Mouse (Mus musculus) lung, postnatal 10 days (tissue): ENCODE results near the gene Psmd6.

Source experiments
- DNase-seq: peaks from one replicate; pipeline ENCODE4 v3.0.0; 2021

The Psmd6 gene

DNA sequence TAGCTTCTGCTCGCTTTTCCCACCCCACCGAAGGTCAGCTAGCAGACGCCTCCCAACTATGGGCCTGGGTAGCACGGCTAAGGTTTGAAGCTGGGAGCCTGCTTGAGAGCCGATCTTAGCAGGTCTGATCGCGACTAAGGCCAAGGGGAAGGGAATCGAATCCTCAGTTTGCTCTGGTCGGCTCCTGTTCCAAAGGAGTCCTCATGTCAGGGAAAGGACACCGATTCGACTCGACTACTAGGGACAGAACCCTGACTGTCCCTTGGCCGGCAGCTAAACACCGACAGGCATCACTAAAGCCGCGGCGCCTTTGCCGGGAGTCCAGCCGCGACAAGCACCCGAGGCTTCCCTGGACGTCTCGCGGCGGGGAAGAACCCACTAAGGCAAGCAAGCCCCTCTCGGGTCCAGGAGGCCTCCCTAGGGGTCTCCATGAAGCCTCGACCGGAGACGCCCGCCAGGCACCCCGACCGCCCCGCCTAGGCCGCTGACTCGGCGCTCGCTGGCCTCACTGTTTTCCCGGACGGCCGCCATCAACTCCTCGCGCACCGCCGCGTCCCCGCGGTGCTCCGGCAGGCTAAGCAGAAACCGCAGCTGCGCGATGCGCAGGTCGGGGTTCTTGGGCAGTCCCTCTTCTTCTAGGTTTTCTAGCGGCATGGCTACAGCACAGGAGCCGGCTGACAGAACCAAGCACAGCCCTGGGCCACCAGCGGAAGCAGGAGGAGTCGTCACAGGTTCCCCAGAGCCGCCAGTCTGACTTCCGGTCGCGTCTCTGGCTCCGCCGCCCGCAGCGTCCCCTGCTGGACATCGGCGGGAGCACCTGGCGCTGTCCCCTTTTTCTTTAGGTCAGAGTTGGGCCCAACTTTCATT is at the start of gene Psmd6:
Gene Psmd6 (minus strand): TSS at position 755 of the 867 bp plus-strand sequence.
- peak; percentile 93 for DNase-seq

GRCm38 (mm10) chr14:14110710-14111109 is 10.1 kb downstream of the Psmd6 start:
- no peak for DNase-seq

DNA sequence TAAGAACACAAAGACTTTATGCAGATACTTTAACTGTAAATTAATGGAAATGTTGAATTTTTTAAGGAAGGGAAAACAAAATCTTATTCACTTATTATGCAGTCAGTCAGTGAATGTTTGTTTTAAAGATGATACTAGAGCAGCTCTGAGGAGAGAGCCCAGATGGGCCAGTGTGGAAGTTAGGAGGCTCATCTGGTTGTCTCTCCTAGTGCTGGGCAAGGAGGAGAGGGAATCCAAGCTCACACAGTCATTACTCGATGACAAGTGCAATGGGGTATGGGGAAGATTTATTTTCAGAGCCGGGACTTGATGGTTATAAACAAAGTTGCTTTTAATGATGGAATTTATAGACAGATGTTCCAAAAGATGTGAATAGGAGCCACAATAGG is 15.9 kb downstream of the Psmd6 start:
- no peak for DNase-seq

- DNase-seq: no peak
These were observed 16.4 kb downstream of the Psmd6 start for GRCm38 (mm10) chr14:14104213-14104929.

DNA sequence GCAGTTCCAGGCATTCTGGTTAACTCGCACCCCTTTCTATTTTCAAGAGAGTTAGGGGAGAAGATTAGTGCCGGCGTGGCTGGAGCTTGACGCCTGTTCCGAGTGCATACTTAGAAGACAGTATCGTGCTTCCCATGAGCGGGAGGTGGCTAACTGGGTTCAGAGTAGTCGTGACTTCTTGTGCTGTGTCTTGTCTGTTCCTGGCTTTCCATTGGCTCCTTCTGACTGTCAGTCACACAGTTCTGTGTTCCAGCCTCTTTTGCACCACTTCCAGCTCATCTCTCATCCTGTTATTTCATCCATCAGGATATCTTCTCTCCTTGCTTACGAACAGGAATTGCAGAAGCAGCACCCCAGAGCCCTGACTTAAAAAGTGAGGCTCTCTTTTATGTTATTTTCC is 19.5 kb downstream of the Psmd6 start:
- DNase-seq: no peak

- DNase-seq: no peak
These were observed 20.0 kb downstream of the Psmd6 start for GRCm38 (mm10) chr14:14100773-14101280.

GRCm38 (mm10) chr14:14098330-14098980 is 22.3 kb downstream of the Psmd6 start:
- DNase-seq: peak; percentile 91

DNA sequence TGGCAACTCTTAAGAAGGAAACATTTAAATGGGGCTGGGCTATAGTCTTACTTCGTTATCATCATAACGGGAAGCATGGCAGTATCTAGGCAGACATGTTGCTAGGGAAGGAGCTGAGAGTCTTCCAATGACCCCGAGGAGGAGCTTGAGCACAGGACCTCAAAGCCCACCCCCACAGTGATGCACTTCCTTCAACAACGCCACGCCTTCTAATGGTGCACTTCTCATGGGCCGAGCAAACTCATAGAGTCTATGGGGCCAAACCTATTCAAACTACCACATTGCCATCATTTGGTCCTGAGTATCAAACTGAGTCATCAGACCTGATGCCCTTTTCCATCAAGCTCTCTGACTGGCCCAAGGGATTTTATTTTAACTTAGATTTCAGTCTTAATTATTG is 30.2 kb downstream of the Psmd6 start:
- no peak for DNase-seq

DNA sequence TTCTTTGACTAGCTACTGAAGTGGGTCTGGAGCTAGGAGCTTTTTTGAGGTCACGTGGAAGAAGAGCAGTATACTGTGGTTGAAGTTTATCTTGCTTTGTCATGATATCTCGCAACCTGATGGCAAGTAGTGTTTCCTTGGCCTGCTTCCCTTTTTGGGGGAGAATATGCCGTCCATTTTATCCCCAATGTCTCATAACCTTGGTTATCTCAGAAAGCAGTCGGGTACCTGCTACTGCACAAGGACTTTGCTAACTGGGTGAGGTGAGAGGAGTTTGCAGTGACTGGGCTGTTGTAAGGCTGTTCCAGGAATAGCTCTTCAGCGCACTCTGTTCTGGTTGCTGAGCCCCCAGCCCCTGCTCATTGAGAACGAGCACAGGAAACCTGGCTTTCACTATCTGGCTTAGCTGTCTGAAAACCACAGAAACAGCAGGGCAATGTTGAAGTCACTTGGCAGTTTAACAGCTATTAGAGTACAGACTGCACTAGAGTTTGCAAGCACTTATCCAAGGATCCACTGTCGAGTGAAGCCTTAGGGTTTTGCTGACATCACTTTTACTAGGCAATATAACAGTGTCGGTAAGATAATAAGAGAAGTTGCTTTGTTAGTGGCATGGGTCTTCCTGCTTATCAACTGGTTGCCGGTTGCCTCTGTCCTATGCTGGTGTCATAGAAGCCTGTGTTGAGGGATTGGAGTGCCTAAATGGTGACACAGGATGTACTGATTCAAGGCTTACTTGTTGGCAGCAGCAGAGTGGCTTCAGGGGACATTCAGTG is 32.6 kb downstream of the Psmd6 start:
- DNase-seq: no peak

GRCm38 (mm10) chr14:14087348-14087747 is 33.4 kb downstream of the Psmd6 start:
- no peak for DNase-seq

- no peak for DNase-seq
These were observed 34.0 kb downstream of the Psmd6 start for GRCm38 (mm10) chr14:14086711-14087263.

DNA sequence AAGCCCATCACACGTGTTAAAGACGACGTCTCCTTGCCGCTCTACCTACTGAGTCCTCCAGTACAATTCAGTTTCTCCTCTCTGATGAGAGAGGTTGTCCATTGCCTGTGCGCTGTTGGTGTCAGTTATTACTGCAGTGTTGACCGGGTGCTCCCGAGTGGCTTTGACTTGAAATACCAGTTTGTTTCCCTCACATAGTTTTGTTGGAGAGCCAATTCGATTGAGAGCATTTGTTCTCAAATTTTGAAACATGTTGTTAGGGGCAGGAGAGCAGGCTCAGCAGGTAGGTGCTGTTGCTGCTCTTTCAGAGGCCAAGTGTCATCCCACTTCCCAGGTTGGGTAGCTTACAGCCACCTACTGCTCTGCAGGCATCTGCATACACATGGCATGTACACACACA is 37.0 kb downstream of the Psmd6 start:
- no peak for DNase-seq

DNA sequence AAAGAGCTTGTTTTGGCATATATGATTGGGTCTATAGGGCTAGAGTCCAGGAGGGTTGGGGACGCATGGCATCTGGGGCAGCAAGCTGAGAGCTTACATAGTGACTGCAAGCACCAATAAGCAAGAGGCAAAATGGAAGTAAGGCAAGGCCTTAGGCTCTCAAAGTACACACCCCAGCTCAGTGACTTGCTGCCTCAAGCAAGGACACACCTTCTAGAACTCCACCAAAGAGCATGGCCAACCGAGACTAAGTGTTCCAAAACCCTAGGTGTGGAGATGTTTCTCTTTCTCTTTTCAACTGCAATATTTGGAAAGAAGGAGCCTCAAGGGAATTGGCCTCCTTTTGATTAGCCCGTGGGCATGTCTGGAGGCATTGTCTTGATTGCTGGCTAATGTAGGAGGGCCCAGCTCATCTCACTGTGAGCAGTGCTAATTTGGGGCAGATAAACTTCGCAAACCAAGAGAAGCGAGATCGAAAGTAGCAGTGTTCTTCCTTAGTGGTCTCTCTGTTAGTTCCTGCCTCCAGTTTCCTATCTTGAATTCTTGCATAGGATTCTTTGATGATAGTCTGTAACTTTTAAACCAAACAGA is 40.1 kb downstream of the Psmd6 start:
- no peak for DNase-seq

DNA sequence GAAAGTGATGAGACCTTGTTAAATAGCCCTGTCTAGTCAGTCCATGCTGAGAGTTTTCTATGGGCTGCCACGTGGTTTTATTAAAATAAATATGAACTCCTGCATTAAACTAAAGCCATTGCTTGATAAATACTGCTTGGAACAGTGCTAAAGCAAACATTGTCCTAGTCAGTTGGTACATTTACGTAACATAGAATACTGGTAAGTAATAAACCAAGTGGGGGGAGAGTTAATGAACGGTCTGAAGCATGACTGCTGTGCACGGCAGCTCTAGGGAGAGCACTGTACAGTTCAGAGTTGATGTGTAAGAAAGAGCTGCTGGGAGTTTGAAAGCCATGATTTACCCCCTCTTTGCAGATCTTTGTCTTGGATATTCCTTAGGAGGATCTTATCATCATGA is 49.3 kb downstream of the Psmd6 start:
- no peak for DNase-seq

GRCm38 (mm10) chr14:14070541-14071315 is 50.1 kb downstream of the Psmd6 start:
- no peak for DNase-seq

DNA sequence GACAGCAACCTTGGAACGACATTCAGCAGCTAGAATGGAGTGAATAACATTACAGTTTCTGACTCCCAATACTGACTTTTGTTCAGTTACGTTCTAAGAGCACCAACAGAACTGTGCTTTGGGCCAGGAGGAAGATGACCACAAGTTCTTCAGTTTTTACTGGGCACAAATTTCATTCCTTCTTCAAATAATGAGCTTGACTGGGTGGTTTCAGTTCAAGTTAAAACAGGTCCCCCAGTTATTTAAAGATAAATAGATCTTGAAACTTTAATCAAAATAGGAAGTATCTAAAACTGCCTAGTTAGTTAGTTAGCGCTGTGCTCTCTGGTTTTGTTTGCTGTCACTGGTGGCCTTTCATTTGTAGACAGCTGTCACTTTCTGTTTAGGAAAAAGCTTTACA is 52.2 kb downstream of the Psmd6 start:
- no peak for DNase-seq

DNA sequence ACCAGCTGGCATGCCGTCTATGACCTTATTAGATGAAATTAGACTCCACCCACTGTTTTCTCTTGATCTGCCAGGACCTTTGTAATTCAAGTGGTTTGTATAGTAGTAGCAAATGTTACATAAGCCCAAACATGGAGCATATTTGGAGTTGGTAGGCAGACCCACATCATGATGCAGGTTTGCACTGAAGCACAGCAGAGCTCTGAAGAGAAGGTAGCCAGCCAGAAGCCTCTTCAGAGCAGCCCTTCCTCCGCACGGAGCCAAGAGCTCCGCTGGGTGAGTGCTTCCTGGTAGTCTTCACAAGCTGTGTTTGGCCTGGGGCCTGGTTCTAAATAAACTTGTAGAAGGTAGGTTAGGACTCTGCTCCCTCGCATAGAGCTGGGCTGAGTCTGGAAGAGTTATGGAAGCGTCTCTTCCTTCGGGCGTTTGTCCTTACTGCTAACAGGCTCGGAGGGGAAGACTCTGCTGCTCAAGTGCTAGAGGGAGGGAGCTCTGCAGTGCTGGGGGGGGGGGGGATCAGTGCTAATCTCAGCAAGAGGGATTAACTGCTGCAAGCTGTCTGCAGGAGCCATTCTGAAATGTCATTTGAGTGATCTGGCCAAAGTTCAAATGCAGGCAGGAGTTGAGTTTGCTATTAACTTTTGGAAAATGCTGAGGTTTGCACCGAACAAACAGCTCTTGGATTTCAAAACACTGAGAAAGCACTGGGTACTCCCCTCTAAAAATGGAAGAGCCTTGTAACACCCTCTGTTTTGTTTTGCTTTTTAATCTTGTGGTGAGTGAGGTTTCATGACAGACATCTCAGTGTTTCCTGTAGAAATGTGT is 52.9 kb downstream of the Psmd6 start:
- DNase-seq: peak; percentile 67

DNA sequence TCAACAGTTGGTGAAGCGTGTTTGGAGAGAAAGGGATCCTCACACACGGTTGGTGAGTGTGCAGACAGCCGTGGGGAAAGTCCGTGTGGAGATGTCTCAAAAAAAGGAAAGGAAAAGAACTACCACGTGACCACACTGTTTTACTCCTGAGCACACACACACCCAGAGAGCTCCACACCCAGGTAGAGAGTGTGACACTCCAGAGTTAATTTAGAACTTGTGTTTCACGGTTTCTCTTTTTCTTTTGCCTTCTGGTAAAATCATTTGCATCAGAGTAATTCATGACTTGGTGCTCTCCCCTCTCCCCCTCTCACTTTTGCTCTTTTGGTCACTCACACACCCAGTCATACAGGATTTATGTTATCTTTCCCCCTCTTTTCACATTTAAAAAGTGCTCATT is 54.5 kb downstream of the Psmd6 start:
- no peak for DNase-seq

DNA sequence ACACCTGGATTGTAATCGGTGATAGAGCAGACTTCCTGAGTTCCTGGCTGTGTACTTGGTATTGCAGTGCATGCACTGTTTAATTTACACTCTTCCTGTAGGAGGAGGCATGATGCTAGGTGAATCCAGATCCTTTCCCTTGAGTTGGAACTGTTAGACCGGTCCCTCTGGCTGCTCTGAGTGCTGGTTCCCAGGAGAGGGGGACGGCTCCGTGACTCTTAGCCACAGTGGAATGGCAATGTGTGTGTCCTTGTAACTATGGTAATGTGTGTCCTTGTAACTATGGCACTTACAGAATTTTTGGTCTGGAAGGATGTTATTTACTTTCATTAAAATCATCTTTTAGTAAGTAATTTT is 55.7 kb downstream of the Psmd6 start:
- peak; percentile 9 for DNase-seq

DNA sequence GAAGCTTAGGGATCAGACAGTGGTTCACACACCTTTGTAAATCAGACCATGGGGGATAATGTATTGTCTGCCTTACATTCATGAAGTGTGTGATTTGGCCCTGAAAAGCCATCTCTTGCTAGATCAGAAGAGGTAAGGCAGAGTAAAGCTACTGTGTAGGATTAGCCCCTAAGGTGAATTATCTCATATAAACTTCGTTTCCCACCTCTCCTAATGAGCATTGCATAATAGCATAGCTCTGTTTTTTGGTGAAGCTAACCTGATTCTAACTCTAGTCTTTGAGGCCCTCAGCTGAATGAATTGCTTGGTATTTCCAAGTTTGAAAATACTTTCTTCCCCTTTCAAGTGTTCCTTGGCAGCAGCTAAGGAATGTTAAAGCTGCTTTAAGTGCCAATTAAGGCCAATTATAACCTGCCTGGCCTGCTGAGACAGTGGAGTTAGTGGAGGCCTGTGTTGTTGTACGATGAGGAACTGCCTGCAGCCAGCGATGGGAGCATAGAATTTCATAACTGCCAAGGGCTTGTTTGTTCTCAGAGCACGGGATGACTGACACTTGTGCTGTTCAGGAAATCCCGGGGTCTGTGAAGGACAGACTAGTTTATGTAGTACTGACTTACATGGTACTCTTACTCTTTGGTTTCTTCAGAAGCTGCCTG is 56.2 kb downstream of the Psmd6 start:
- peak; percentile 51 for DNase-seq
